ENCODE assay signal across 8 mouse cellular contexts in genomic region chr8:11555720-11556591, GRCm38 (mm10). TPM values are rescaled to one million over a fixed set of nuclear protein-coding genes. Genes with fewer than 3 reads are reported as not detected.
A peak's percentile ranks its signal among the peaks of the same experiment; 100 is the strongest.
DNase-seq lines count a peak whose midpoint lies in the region; ATAC-seq and TF ChIP-seq lines count a peak whose summit lies in the region.

No protein-coding gene starts in this region.

- H3K4me2 ChIP-seq in kidney, embryonic 14.5 days (replicated peaks; ENCODE audit: low read depth, low read length): peak overlapping the region; percentile 80
- H3K4me2 ChIP-seq in limb, embryonic 15.5 days: peak overlapping the region; percentile 83

- WGBS in kidney, embryonic 14.5 days: under 1% methylated on average over 90 of the region's 103 CpGs
- 1% methylated on average over 100 of the region's 103 CpGs for WGBS in limb, embryonic 15.5 days

- H3K4me3 ChIP-seq in bone marrow macrophage, adult 2 months (ENCODE audit: insufficient read depth, low read length): peak overlapping the region; percentile 100
- H3K4me3 ChIP-seq in embryonic fibroblast, embryonic 13.5 days (ENCODE audit: insufficient read depth, low read length): peak overlapping the region; percentile 59
- H3K4me3 ChIP-seq in kidney, embryonic 14.5 days (ENCODE audit: low read length): peak overlapping the region; percentile 97
- H3K4me3 ChIP-seq in limb, embryonic 15.5 days: peak overlapping the region; percentile 91

- H3K4me1 ChIP-seq in bone marrow macrophage, adult 2 months (ENCODE audit: control insufficient read depth, insufficient read depth, low read length): peaks cover 19% of the 10 kb centered on the region
- H3K4me1 ChIP-seq in embryonic fibroblast, embryonic 13.5 days (ENCODE audit: control insufficient read depth, insufficient read depth, low read length): 0 out of 2 replicates have a peak, but pooled peaks cover 2% of the 10 kb centered on the region
- peaks cover 28% of the 10 kb centered on the region for H3K4me1 ChIP-seq in kidney, embryonic 14.5 days (ENCODE audit: control insufficient read depth, insufficient read depth, low read length)
- H3K4me1 ChIP-seq in limb, embryonic 15.5 days: peaks cover 23% of the 10 kb centered on the region

- H3K9ac ChIP-seq in kidney, embryonic 14.5 days (ENCODE audit: low read depth, low read length): peak overlapping the region; percentile 97
- H3K9ac ChIP-seq in limb, embryonic 15.5 days: peak overlapping the region; percentile 80

- peak; percentile 100 for DNase-seq in A20 (ENCODE audit: low read depth, low spot score)
- DNase-seq in heart, adult 9 months (ENCODE audit: low spot score in 2 of 2): peak; percentile 99
- DNase-seq in monocyte, adult 2 months (ENCODE audit: low read depth in 1 of 2, low spot score in 2 of 2): peak; percentile 95 to 98
- peak; percentile 99 for DNase-seq in spleen, postnatal 36 days (ENCODE audit: low spot score in 2 of 2)

- no peaks in the 10 kb centered on the region for H3K9me3 ChIP-seq in kidney, embryonic 14.5 days (ENCODE audit: control insufficient read depth, low read length)
- H3K9me3 ChIP-seq in limb, embryonic 15.5 days: no peaks in the 10 kb centered on the region

- peak overlapping the region; percentile 93 for H3K27ac ChIP-seq in bone marrow macrophage, adult 2 months (ENCODE audit: insufficient read depth, low read depth, low read length)
- peak overlapping the region; percentile 92 for H3K27ac ChIP-seq in embryonic fibroblast, embryonic 13.5 days (ENCODE audit: insufficient read depth, low read length)
- H3K27ac ChIP-seq in kidney, embryonic 14.5 days (ENCODE audit: low read depth, low read length): peak overlapping the region; percentile 98
- peak overlapping the region; percentile 100 for H3K27ac ChIP-seq in limb, embryonic 15.5 days

- peaks cover 1% of the 10 kb centered on the region for H3K36me3 ChIP-seq in kidney, embryonic 14.5 days (ENCODE audit: control insufficient read depth, insufficient read depth, low read length)
- no peaks in the 10 kb centered on the region for H3K36me3 ChIP-seq in limb, embryonic 15.5 days

- ATAC-seq in kidney, embryonic 14.5 days (ENCODE audit: low FRiP score, low TSS enrichment): peak; percentile 90
- ATAC-seq in limb, embryonic 15.5 days (ENCODE audit: insufficient number of reproducible peaks, low FRiP score, low TSS enrichment, low read depth): peak; percentile 91

- 0 out of 2 replicates have a peak, but pooled peaks have one; percentile 63 for TF ChIP-seq POLR2A in bone marrow macrophage, adult 2 months (IDR thresholded peaks at IDR 0.05; ENCODE audit: borderline replicate concordance, low read depth, low read length)
- peak; percentile 99 for TF ChIP-seq POLR2A in embryonic fibroblast, embryonic 13.5 days (IDR thresholded peaks at IDR 0.05; ENCODE audit: low read depth, low read length)

- TF ChIP-seq CTCF in bone marrow macrophage, adult 2 months (IDR thresholded peaks at IDR 0.05; ENCODE audit: low read depth, low read length): no peak
- no peak for TF ChIP-seq CTCF in embryonic fibroblast, embryonic 13.5 days (IDR thresholded peaks at IDR 0.05; ENCODE audit: borderline replicate concordance, insufficient read depth, low read length)

- H3K27me3 ChIP-seq in kidney, embryonic 14.5 days (ENCODE audit: control insufficient read depth, insufficient read depth, low read length): no peaks in the 10 kb centered on the region
- no peaks in the 10 kb centered on the region for H3K27me3 ChIP-seq in limb, embryonic 15.5 days

RNA-seq across cellular contexts. Expression of gene Ing1, which starts 0.6 kb away (rescaled TPM):
- polyA plus RNA-seq in bone marrow macrophage, adult 2 months (2012; ENCODE audit: insufficient read depth, insufficient read length, missing spikeins): 52.6 and 59.4 TPM in 2 replicates
- polyA plus RNA-seq in embryonic fibroblast, embryonic 13.5 days (2011; ENCODE audit: insufficient read length, low read depth, missing spikeins): 38.5 and 44.1 TPM in 2 replicates
- polyA plus RNA-seq in kidney, embryonic 14.5 days (2014; fragmentation: Nextera tagmentation; extraction: Ambion mirVana): 35.7 and 40.7 TPM in 2 replicates
- 38.0 and 39.9 TPM in 2 replicates for polyA plus RNA-seq in limb, embryonic 15.5 days (2015; fragmentation: Nextera tagmentation; extraction: Ambion mirVana)

RNA-seq across cellular contexts. Expression of gene Cars2, which starts 5.4 kb away (rescaled TPM):
- polyA plus RNA-seq in bone marrow macrophage, adult 2 months (2012; ENCODE audit: insufficient read depth, insufficient read length, missing spikeins): 19.5 and 27.3 TPM in 2 replicates
- 18.4 and 21.7 TPM in 2 replicates for polyA plus RNA-seq in embryonic fibroblast, embryonic 13.5 days (2011; ENCODE audit: insufficient read length, low read depth, missing spikeins)
- polyA plus RNA-seq in kidney, embryonic 14.5 days (2014; fragmentation: Nextera tagmentation; extraction: Ambion mirVana): 22.8 and 23.8 TPM in 2 replicates
- polyA plus RNA-seq in limb, embryonic 15.5 days (2015; fragmentation: Nextera tagmentation; extraction: Ambion mirVana): 25.9 and 29.7 TPM in 2 replicates

RNA-seq across cellular contexts. Expression of gene Naxd, which starts 58.6 kb away (rescaled TPM):
- polyA plus RNA-seq in bone marrow macrophage, adult 2 months (2012; ENCODE audit: insufficient read depth, insufficient read length, missing spikeins): 45.1 and 48.0 TPM in 2 replicates
- 54.2 and 55.9 TPM in 2 replicates for polyA plus RNA-seq in embryonic fibroblast, embryonic 13.5 days (2011; ENCODE audit: insufficient read length, low read depth, missing spikeins)
- 116 TPM in 2 replicates for polyA plus RNA-seq in kidney, embryonic 14.5 days (2014; fragmentation: Nextera tagmentation; extraction: Ambion mirVana)
- 117 and 124 TPM in 2 replicates for polyA plus RNA-seq in limb, embryonic 15.5 days (2015; fragmentation: Nextera tagmentation; extraction: Ambion mirVana)

Comparison
In these comparisons a context has a peak if more than half of its experiments do, and no peak if none do; other contexts are left out.
1. Peak in every context shown above with its lines: DNase-seq, ATAC-seq, H3K4me3 ChIP-seq and H3K27ac ChIP-seq.